Mouse (Mus musculus) kidney, adult 2 months (tissue): ENCODE measurements at regions not wholly inside any gene's neighbourhood (a gene's known extent, or its start where the extent isn't known, plus 50 kb on each side); places are given as distances from the start of the nearest gene placed in this dataset.

ENCODE experiments used
- CTCF ChIP-seq: fragments of 200-500 bp; conservative IDR thresholded peaks from 2 replicates; pipeline ENCODE4 v1.5.1; 2011; ENCODE audit warnings: low read depth, mild to moderate bottlenecking, control low read depth, low read length, moderate library complexity, mixed read lengths; ENCODE audit not compliant: insufficient read depth, insufficient read length
- POLR2A ChIP-seq: fragments of 200-500 bp; IDR thresholded peaks from one replicate; pipeline ENCODE4 v1.6.1; 2011; ENCODE audit warnings: low read depth, low read length, control low read depth

- TF ChIP-seq CTCF (no peak), POLR2A (no peak)
Measured at GRCm38 (mm10) chr17:9870237-9870636, 200.7 kb upstream of the Pabpc6 start.
